Mouse (Mus musculus) gastrocnemius, adult 8-10 months (tissue): Measurements from ENCODE around the gene Efnb3. TPM values are rescaled to one million over a fixed set of nuclear protein-coding genes. Genes with fewer than 3 reads are reported as not detected.

ENCODE experiments used
- DNase-seq, 2 experiments: peaks; one replicate each; pipeline ENCODE4 v3.0.0; 2022; ENCODE audit warnings: low spot score in 2 of 2
- total RNA-seq, 4 experiments: library from RNA; stranded (reverse); gene quantifications; 2 replicates each; pipeline ENCODE4 v1.2.4; 2022

Efnb3 gene
- under 1 TPM; 0.31 to 0.46 (median 0.35) TPM for total RNA-seq

DNA sequence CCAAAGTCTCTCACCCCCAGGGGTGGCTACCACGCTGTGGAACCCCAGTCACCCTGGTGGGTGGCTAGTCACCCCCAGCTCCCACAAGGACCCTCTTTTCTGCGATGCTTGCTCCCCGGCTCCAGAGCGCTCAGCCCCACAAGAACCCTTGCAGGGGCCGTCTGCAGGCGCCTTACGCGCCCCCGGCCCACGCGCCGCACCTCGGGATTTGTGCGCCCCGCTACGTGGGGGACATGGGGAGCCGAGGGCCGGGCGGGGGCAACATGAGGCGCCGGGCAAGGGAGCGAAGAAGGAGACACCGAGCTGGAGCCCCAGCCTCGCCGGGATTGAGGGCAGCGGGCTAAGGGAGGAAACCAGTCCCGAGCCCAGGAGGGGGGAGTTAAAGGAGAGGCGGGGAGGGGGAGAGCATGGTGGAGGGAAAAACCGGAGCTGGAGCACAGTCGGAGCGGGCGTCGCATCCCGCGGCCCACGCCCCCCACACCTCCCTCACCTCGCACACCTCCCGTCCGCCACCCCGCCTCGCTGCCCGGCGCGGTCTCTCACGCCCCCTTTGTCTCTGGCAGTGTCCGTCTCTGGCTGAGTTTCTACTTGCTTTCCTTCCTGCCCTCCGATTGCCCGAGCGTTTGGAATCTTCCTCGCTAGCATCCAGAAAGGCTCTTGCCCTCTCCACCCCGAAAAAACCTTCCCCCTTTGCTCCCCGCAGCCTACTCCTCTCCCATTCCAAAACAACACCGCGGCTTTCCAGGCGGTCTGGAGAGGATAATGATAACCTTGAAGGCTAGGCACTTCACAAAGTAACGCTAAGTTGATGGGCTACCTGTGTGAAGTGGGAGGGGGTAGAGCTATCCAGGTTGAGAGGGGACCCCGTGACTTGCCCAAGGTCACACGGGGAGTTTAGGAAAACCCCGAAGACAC is at the start of gene Efnb3:
Gene Efnb3 (minus strand): TSS at position 355 of the 915 bp plus-strand sequence.
- DNase-seq, result no peak

DNA sequence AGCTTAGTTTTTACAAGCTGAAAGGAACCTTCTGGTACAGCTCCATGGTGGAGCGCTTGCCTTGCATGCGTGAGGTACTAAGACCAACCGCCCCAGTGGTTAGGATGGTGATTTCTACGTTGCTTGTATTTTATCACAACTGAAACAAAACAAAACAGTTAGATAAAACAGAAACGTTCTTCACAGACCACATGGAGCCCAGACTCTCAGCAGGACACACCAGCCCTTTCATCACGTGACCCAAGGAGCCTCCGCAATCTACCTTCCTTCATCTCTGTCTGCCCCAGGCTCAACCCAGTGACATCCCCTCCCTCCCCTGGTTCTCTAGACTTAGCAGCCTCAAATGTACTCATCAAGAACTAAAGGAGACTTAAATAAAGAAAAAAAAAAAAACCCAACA is 49.4 kb upstream of the Efnb3 start:
- DNase-seq, result no peak

- DNase-seq, result no peak
These were observed 48.5 kb upstream of the Efnb3 start for GRCm38 (mm10) chr11:69608525-69608924.

DNA sequence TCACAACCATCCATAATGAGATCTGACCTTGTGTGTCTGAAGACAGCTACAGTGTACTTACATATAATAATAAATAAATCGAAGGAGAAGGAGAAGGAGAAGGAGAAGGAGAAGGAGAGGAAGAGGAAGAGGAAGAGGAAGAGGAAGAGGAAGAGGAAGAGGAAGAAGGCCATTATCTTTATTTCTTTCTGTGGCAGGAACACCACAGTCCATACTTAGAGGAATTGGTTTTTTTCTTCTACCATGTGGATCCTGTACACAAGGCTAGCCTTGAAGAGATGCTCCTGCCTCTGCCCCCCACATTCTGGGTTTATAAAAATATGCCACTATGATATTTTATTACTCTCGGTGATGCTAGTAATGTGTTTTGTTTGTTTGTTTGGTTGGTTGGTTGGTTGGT is 46.8 kb upstream of the Efnb3 start:
- no peak for DNase-seq

DNA sequence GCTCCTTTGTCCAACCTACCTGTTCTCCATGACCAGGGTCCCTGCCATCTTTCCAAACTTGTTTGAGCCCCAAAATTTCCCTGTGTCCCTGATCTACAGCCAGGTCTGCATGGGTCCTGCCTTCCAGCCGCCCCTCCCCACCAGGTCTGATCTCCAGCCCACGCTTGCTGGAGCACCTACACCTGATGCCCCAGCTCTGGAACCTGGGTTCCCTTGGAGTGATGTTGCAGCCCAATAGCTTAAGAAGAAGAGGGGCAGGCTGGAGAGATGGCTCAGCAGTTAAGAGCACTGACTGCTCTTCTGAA is 46.4 kb upstream of the Efnb3 start:
- DNase-seq, result no peak

DNA sequence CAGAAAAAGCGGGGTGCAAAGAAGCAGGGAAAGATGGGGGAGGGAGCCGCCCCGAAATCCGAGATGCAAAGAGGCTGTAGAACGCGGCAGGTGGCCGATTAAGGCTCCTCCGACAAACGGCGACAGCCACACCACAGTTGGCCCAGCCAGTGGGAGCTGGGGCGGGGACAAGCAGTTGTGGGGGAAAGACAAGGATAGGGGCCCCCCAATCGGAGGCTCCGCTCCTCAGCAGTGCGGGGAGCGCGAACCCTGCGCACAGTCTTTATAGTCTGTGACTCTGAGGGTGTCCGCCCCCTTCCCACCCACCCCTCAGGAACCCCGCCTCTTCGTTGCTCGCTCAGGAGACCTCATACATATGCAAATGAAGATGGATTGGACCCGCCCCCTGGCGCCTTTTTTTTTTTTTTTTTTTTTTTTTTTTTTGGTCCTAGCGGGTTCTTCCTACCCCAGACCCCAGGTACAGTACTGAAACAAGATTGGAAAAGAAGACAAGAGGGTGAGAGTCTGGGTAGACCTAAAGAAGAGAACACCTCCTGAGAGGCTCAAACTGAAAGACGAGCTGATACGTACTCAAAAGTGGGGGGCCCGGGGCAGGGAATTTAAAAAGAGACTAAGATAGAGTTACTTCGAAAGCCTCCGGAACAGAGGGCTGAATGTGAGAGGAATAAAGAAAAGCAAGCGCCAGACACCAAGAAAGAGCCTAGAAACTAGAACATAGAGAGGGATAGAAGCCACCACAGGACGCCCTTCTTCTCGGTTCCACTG is 45.9 kb upstream of the Efnb3 start, which contains the start of gene Atp1b2:
Gene Atp1b2 (minus strand): TSS at position 217 of the 765 bp plus-strand sequence.
- peak; percentile 41 to 74 for DNase-seq

GRCm38 (mm10) chr11:69604795-69605664 is 45.0 kb upstream of the Efnb3 start:
- DNase-seq, result no peak

- DNase-seq, result no peak
These were observed 44.3 kb upstream of the Efnb3 start for GRCm38 (mm10) chr11:69604347-69604746.

- no peak for DNase-seq
These were observed 43.5 kb upstream of the Efnb3 start for GRCm38 (mm10) chr11:69603516-69603915.

- no peak for DNase-seq
These were observed 41.8 kb upstream of the Efnb3 start for GRCm38 (mm10) chr11:69601768-69602167.

GRCm38 (mm10) chr11:69600098-69600497 is 40.1 kb upstream of the Efnb3 start:
- peak; percentile 71 to 83 for DNase-seq

GRCm38 (mm10) chr11:69599436-69599835 is 39.4 kb upstream of the Efnb3 start:
- no peak for DNase-seq

GRCm38 (mm10) chr11:69594853-69595252 is 34.8 kb upstream of the Efnb3 start:
- DNase-seq, result no peak

GRCm38 (mm10) chr11:69592799-69593198 is 32.8 kb upstream of the Efnb3 start:
- DNase-seq, result no peak

DNA sequence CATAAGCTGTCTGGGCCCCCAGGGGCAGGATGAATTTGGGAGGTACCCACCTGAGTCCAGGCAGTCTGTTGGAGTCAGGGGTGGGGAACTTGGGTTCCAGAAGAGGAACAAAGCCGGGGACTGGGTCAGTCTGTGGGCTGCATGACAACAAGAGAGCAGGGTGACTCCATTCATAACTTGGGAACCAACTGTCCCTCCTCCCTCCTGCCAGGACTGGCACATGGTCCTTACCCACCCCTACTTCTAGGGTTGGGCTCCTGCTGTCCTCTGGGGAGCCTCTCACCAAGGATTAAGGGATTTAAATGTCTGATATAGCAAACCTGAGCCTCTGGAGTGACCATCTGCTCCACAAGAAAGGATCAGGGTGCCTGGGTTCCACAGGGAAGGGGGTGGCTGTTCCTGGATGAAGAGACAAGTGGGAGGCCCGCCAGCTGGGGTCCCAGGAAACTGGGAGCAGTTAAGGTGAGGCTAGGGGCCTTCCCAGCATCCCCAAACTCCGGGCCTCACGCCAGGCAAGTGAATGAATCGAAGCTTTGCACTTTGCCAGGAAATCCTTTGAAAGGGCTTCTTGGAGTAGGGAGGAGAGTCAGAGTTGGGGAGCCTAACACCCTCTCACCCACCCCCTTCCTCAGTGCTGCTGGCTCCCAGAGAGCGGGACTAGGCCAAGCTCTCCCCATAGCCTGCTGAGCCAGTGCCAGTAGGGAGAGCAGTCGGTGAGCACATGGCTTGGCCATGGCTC is 32.1 kb upstream of the Efnb3 start:
- peak in 1 of 2 experiments; percentile 49 for DNase-seq

DNA sequence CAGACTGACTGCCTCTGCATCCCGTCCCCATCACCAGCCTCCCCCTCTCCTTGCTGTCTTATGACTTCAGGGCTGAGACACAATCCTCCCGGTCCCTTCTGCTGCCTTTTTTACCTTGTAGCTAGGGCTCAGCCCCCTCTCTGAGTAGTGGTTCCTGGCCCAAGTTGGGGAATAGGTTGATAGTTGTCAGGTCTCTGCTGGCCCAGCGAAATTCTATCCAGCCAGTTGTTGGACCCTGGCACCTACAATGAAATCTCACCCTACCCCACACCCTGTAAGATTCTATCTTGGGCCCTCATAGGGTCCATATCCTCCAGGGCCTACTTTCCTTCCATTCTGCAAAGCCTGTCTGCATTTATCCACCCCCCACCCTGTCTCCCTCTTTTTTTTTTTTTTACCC is 31.4 kb upstream of the Efnb3 start:
- peak in 1 of 2 experiments; percentile 51 for DNase-seq

DNA sequence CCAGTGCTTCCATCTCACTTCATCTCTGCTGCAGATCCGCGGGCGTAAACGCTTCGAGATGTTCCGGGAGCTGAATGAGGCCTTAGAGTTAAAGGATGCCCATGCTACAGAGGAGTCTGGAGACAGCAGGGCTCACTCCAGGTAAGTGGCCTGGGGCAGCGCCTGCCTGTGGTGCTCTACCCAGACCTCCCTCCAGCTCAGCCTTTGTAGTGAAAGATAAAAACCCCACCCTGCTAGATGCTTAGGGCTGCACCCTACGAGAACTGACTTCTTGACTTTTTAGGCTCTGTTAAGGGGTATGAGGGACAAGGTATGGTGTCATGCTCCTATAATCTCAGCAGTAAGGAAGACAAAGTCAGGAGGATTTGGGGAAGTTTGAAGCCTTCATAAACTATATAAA is 30.6 kb upstream of the Efnb3 start:
- DNase-seq, result no peak

DNA sequence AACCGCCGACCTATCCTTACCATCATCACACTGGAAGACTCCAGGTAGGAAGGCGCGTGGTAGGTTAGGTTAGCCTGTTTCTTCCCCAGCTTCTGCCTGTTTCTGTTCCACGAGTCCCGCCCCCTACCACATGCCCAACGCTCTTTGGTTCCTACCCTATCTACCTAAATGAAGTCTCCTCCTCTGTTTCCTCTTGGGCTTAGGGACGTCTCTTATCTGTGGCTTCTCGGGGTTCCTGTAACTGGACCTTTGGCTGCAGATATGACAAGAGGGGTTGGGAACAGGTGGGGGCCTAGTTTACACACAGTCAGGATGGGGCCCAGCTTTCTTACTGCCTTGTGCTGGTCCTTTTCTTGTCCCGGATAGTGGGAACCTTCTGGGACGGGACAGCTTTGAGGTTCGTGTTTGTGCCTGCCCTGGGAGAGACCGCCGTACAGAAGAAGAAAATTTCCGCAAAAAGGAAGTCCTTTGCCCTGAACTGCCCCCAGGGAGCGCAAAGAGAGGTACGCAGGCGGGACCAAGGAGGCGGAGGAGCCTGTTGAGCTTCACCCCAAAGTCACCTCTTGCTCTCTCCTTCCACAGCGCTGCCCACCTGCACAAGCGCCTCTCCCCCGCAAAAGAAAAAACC is 29.3 kb upstream of the Efnb3 start:
- DNase-seq, result no peak

DNA sequence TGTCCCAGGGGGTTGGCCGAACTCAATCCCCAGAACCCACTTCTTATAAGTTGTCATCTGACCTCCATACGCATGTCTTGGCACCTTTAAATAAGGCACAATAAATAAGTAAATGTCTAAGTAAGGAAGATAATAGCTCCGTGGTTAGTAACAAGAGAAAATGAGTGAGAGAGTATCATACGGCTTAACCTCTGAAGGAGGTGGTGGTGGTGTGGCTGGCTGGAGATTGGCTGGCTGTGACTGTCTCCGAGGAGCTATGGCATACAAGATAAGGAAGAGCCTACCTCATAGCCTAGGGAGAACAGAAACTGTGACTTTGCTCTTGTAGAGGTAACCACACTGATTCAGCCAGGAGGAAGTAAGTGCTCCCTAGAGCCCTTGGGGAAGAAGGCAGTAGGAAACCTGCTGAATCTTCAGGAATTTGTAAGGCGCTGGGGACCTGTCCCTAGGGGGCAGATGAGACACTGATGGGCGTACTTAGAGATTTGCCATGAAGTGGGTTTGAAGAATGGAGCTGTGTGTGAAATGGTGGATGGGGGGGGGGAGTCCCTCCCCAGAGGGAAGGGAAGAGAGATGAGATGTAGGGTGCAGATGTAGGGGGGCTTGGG is 25.8 kb upstream of the Efnb3 start:
- no peak for DNase-seq

DNA sequence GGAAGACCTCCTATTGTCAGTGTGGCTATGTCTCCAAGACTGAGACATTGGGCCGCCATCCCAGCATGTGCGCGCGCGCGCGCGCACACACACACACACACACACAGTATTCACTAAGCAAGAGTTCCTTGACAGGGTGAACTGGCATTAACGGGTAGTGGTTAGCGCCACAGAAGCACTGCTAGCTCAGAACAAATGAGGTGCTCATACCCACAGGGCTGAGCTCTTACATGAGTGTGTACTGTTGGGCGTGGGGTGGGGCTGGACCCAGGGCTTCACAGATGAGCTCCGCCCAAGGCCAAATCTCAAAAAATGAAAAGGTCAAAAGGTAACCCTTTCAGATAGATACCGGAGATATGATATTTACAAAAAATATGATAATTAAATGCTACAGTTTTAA is 24.9 kb upstream of the Efnb3 start:
- DNase-seq, result no peak
